Mouse (Mus musculus): ENCODE measurements around the gene Hoxc10.

Hoxc10 gene

GRCm38 (mm10) chr15:103010847-103011555, 44.4 kb downstream of the Hoxc10 start:
- DNase-seq (ENCODE audit: low read depth, low spot score), result no peak

- DNase-seq (ENCODE audit: low read depth, low spot score), result no peak
These were observed 45.4 kb downstream of the Hoxc10 start for GRCm38 (mm10) chr15:103011928-103012486.

GRCm38 (mm10) chr15:103013238-103013984, 46.8 kb downstream of the Hoxc10 start:
- DNase-seq (ENCODE audit: low read depth, low spot score), result no peak

- no peak for DNase-seq (ENCODE audit: low read depth, low spot score)
These were observed 47.8 kb downstream of the Hoxc10 start for GRCm38 (mm10) chr15:103014166-103015008.

- no peak for DNase-seq (ENCODE audit: low read depth, low spot score)
These were observed 48.4 kb downstream of the Hoxc10 start for GRCm38 (mm10) chr15:103015009-103015399.

- no peak for DNase-seq (ENCODE audit: low read depth, low spot score)
These were observed 49.0 kb downstream of the Hoxc10 start for GRCm38 (mm10) chr15:103015406-103016166.

GRCm38 (mm10) chr15:103018636-103019035, 52.0 kb downstream of the Hoxc10 start, which contains the start of gene Hoxc4:
Gene Hoxc4 (plus strand): TSS chr15:103018934.
- no peak for DNase-seq (ENCODE audit: low read depth, low spot score)

GRCm38 (mm10) chr15:103020899-103021418, 54.4 kb downstream of the Hoxc10 start:
- no peak for DNase-seq (ENCODE audit: low read depth, low spot score)
